Mouse (Mus musculus): ENCODE data around the gene Slco1a4. TPM values are rescaled to one million over a fixed set of nuclear protein-coding genes. Genes with fewer than 3 reads are reported as not detected.

The Slco1a4 gene
- 0.01 and 0.02 TPM in 2 replicates for polyA plus RNA-seq (2012; rRNA removed)

DNA sequence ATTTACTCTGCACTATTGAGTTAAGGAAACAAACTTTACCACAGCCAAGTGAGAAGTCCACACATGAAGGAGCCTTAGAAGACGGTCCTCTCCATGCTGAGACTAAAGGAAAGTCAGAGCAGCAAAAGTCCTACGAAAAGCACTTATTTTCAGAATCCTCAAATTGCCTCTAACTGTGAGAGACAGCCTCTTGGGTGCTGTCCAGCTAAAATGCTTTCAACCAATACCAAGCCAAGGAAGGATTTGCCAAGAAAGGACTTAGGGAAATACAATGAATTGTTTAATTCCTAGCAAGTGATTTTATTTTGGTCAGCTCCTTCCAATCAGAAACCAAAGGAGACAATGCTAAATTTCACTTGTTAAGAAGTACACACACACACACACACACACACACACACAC is at the start of gene Slco1a4:
Slco1a4 (minus strand) TSS at position 115 of the 400 bp plus-strand sequence.

DNA sequence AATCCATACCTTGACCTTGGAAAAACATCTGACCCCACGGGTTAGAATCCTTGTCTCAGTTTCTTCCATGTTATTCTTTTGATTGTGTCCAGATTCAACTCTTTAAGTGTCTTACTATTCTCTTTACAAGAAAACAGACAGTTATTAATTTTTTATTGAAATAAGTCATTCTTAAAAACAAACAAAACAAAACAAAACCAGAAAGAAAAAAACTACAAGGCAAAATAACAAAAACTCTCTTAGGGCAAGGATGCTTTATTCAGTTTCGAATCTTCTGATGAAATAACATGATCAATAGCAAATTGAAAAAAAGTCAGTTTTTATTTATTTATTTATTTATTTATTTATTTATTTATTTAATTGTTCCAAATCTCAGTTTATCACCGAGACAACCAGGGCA is 82.3 kb downstream of the Slco1a4 start, which contains the start of gene Gm5724:
Gm5724 (minus strand) TSS at position 101 of the 400 bp plus-strand sequence.

Other genes starting within 250 kb of the Slco1a4 start
- 24.4 and 39.9 TPM in 2 replicates for gene Slco1b2, start 226.7 kb downstream of the Slco1a4 start, polyA plus RNA-seq (2012; rRNA removed)
- gene Gm5724, start 82.4 kb downstream of the Slco1a4 start, polyA plus RNA-seq (2012; rRNA removed) = not detected in 2 replicates
- 0.22 and 0.56 TPM in 2 replicates for gene Slco1a1, start 90.8 kb upstream of the Slco1a4 start, polyA plus RNA-seq (2012; rRNA removed)
- 0.01 and 0.02 TPM in 2 replicates for gene Gm6614, start 155.2 kb upstream of the Slco1a4 start, polyA plus RNA-seq (2012; rRNA removed)